Mouse (Mus musculus) layer of hippocampus, postnatal 14 days (tissue): ENCODE measurements around the gene Samm50. TPM values are rescaled to one million over a fixed set of nuclear protein-coding genes. Genes with fewer than 3 reads are reported as not detected.

ENCODE experiments used
- microRNA-seq, 2 experiments: library from miRNA; unstranded; fragments of <30 nt; microRNA quantifications; one replicate each; pipeline ENCODE4 v1.2.0; 2021
- total RNA-seq, 2 experiments: library from RNA; stranded (reverse); gene quantifications; 2 replicates each; pipeline ENCODE4 v1.2.3; 2021

Samm50 gene
- total RNA-seq, 2 experiments from 2014 or later = 88.3 to 89.8 TPM

Small RNA genes within 50 kb of the gene (microRNA-seq; reads per million reads assigned to microRNA genes)
- 0.45 to 1.1 reads per million in 2 experiments for gene Mir6392

Other genes with a start within 250 kb of the Samm50 start
- 1 to 10 TPM; 4.4 to 5.7 TPM for gene Efcab6, start 126.9 kb upstream of the Samm50 start, total RNA-seq
- 100 to 1,000 TPM; 339 to 348 TPM for gene Sult4a1, start 86.5 kb upstream of the Samm50 start, total RNA-seq
- not detected for gene Pnpla5, start 69.1 kb upstream of the Samm50 start, total RNA-seq
- 10 to 100 TPM in 1 of 2 experiments, 1 to 10 TPM in 1; 9.2 to 11.3 TPM for gene Pnpla3, start 24.4 kb upstream of the Samm50 start, total RNA-seq
- 10 to 100 TPM; 56.7 to 57.8 TPM for gene Parvb, start 39.8 kb downstream of the Samm50 start, total RNA-seq
- gene Parvg, start 131.8 kb downstream of the Samm50 start, total RNA-seq = 1 to 10 TPM; 7.6 to 8.6 TPM